Mouse (Mus musculus) splenic B cell, adult 2 months (primary cell): Measurements from ENCODE around the gene Wnt3a.

ENCODE experiments used
- DNase-seq: peaks from one replicate; pipeline ENCODE4 v3.0.0-alpha.2; 2011; ENCODE audit warnings: low read depth, low spot score
- H3K27me3 ChIP-seq: 2 replicates; pipeline ENCODE4 v1.6.1; 2012; ENCODE audit warnings: mild to moderate bottlenecking, low read length, moderate library complexity, mixed read lengths; ENCODE audit not compliant: control insufficient read depth, poor library complexity, insufficient read depth, severe bottlenecking
- H3K36me3 ChIP-seq: 2 replicates; pipeline ENCODE4 v1.6.1; 2012; ENCODE audit warnings: mild to moderate bottlenecking, low read length, moderate library complexity, mixed read lengths; ENCODE audit not compliant: control insufficient read depth, poor library complexity, insufficient read depth, severe bottlenecking

Gene Wnt3a

GRCm38 (mm10) chr11:59313029-59313811 lies 22.7 kb upstream of the Wnt3a start:
- H3K27me3 ChIP-seq, result no peaks in the 10 kb centered on the region
- DNase-seq, result no peak
- H3K36me3 ChIP-seq, result no peaks in the 10 kb centered on the region

DNA sequence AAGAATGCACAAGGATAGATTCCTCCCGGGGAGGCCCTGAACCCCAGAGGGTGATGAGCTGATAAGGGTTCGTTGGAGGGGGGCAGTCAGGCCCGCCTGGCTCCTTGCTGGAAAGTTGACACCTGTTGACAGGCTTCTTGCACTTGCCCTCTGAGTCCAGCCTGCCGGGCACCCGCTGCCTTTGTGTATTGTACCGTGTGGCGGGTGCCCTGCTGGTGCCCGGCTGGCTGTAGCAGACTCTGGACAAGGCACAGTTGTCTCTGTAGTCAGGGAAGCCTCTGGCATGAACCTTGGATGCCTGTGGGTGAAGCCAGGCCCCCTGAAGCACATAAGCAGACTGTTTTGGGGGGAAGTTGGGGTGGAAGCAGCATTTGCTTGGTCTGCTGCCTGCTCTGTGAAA lies 21.9 kb upstream of the Wnt3a start:
- DNase-seq, result no peak
- Histone ChIP-seq H3K27me3 (no peaks in the 10 kb centered on the region), H3K36me3 (no peaks in the 10 kb centered on the region)

- no peaks in the 10 kb centered on the region for H3K27me3 ChIP-seq
- DNase-seq, result no peak
- H3K36me3 ChIP-seq, result no peaks in the 10 kb centered on the region
Measured at GRCm38 (mm10) chr11:59312060-59312459, 21.5 kb upstream of the Wnt3a start.

DNA sequence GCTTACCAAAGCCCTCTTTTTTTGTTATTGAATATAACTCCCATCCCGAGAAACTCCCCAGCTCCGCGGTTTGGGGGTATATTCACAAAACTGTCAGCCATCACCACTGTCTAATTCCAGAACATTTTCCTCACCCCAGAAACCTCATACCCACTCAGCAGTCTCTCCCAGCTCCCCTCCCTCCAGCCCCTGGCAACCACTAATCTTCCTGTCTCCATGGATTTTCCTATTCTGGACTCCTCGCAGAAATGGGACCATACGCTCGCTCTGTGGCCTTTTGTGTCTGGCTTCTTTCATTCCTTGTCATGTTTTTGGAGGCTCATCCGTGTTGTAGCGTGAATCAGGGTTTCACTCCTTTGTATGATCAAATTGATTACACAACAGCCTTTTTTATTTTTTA lies 19.4 kb upstream of the Wnt3a start:
- H3K36me3 ChIP-seq, result no peaks in the 10 kb centered on the region
- H3K27me3 ChIP-seq, result peaks cover 2% of the 10 kb centered on the region; the same call in 1 of the 2 replicates
- DNase-seq, result no peak

DNA sequence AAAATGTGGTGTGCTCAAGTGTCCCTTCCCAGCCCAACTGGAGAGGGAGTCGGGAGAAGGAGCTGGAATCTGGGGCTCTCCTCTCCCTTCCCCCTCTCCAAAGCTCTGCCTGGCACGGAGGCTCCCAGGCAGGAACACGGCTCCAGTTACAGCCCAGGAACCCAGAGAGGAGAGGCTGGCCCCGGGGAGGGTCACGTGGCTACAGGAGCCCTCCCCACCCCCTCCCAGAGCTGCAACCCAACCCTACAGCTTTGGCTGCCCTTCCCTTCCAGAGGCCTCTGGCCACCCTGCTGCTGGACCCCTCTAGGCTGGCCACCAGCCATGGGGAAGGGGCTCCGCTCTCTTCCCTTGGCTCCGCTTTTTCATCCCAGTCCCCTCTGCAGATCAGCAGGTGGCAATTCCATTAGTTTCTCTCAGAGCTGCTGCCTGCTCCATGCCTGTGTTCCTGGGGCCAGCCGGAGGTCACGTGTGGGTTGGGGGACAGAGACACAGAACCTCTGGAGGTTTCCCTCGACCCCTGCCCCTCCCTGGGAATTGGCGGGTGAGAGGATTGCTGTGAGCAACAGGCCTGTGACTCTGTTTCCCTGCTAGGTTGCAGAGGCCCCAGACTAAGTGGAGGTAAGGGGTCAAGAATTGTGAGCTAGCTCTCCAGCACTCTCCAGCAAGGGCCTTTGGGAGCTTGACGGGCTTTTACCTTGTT lies 18.7 kb upstream of the Wnt3a start:
- Histone ChIP-seq H3K27me3 (peaks cover 2% of the 10 kb centered on the region; the same call in 1 of the 2 replicates), H3K36me3 (no peaks in the 10 kb centered on the region)
- DNase-seq, result no peak

- Histone ChIP-seq H3K36me3 (no peaks in the 10 kb centered on the region), H3K27me3 (peaks cover 2% of the 10 kb centered on the region; the same call in 1 of the 2 replicates)
- DNase-seq, result no peak
Measured at GRCm38 (mm10) chr11:59308625-59309024, 18.1 kb upstream of the Wnt3a start.

DNA sequence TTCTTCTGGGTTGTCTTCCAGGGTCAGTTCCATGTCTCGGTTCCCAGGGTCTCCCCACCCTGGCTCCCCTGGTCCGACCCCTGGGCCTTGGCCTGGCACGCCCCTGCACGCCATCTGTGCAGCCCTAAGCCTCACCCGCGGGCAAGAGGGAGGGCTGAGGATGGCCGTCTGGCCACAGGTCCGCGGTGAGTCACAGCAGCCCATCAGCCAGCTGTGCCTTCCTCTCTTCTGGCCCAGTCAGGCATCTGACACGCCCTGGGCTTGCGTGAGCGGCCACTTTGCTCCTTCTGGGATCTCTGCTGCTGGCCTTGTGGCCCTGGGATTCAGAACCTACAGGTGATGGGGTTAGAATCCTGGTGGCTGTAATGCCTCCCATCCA lies 17.6 kb upstream of the Wnt3a start:
- H3K36me3 ChIP-seq, result no peaks in the 10 kb centered on the region
- DNase-seq, result no peak
- peaks cover 2% of the 10 kb centered on the region; the same call in 1 of the 2 replicates for H3K27me3 ChIP-seq

- H3K27me3 ChIP-seq, result peaks cover 2% of the 10 kb centered on the region; the same call in 1 of the 2 replicates
- peak; percentile 19 for DNase-seq
- H3K36me3 ChIP-seq, result no peaks in the 10 kb centered on the region
Measured at GRCm38 (mm10) chr11:59307422-59308163, 17.0 kb upstream of the Wnt3a start.

- H3K27me3 ChIP-seq, result peaks cover 2% of the 10 kb centered on the region; the same call in 1 of the 2 replicates
- no peaks in the 10 kb centered on the region for H3K36me3 ChIP-seq
- no peak for DNase-seq
Measured at GRCm38 (mm10) chr11:59306461-59307421, 16.2 kb upstream of the Wnt3a start, which contains the start of gene Wnt9a. Wnt9a (plus strand) TSS chr11:59306928.

- DNase-seq, result no peak
- Histone ChIP-seq H3K36me3 (no peaks in the 10 kb centered on the region), H3K27me3 (peaks cover 2% of the 10 kb centered on the region; the same call in 1 of the 2 replicates)
Measured at GRCm38 (mm10) chr11:59305821-59306215, 15.3 kb upstream of the Wnt3a start.

DNA sequence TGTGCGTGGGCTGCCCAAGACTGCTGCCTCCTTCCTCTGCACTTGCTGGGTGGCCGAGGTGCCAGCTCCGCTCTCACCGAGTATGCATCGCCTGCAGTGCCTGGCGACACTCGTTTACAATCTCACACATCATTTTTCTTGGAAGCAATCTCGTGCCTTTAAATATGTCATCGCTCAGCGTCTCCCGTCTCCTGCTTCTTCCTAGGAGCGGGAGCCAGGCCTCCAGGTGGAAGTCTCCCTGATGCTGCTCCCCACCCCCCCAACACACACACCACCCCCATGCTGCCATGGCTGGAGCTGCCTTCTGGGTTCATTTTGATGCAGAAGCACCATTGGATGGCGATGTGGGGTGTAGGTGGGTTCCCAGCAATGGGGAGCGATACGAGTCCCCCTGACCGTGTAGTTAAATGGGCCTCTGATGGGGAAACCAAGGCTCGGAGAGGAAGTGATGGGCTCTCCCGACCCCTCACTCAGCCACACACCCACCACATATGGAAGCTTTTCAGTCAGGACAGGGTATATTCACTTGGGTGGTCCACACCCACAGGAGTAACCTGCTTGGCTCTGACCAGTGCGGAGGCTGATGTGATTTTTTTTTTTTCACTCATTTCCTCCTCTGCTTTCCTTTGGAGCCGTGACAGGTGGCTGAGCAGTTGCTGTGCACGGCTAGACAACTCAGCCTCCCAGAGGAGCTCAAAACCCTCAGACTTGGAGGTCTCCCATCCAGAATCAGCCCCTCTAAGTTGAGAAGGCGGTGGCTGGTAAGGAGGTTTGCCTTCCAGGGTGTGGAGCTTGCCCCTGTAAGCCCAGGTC lies 14.7 kb upstream of the Wnt3a start:
- Histone ChIP-seq H3K27me3 (peaks cover 2% of the 10 kb centered on the region; the same call in 1 of the 2 replicates), H3K36me3 (no peaks in the 10 kb centered on the region)
- no peak for DNase-seq

- Histone ChIP-seq H3K36me3 (no peaks in the 10 kb centered on the region), H3K27me3 (peaks cover 2% of the 10 kb centered on the region; the same call in 1 of the 2 replicates)
- DNase-seq, result peak; percentile 60
Measured at GRCm38 (mm10) chr11:59302700-59303569, 12.4 kb upstream of the Wnt3a start.
